Mouse (Mus musculus): ENCODE measurements around the gene Rundc1.
"Not testable (repeated sequence)": the region's sequence is repeated elsewhere in the genome, so short reads cannot be mapped to it uniquely, and the experiment has no call there.

DNA sequence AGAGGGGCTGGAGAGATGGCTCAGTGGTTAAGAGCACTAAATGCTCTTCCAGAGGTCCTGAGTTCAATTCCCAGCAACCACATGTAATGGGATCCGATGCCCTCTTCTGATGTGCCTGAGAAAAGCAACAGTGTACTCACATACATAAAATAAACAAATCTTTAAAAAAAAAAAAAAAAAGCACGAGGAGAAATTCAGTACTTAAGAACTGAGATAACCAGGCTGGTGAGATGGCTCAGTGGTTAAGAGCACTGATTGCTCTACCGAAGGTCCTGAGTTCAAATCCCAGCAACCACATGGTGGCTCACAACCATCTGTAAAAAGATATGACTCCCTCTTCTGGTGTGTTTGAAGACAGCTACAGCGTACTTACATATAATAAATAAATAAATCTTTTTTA lies 24.7 kb downstream of the Rundc1 start:
- TF ChIP-seq CTCF (IDR thresholded peaks at IDR 0.05; ENCODE audit: extremely low read depth, insufficient read depth, insufficient read length, insufficient replicate concordance); POLR2A (IDR thresholded peaks at IDR 0.05; ENCODE audit: low read depth, low read length): not testable (repeated sequence)

Measured in spleen, adult 2 months (tissue).